Mouse (Mus musculus): ENCODE measurements around the gene Prune2. TPM values are rescaled to one million over a fixed set of nuclear protein-coding genes. Genes with fewer than 3 reads are reported as not detected.

Gene Prune2
- polyA plus RNA-seq, 1 experiment = 17.0 TPM

- H3K4me3 ChIP-seq (ENCODE audit: insufficient read depth, poor library complexity, severe bottlenecking) = no peak overlapping the region
- no peaks in the 10 kb centered on the region for H3K79me2 ChIP-seq (ENCODE audit: control insufficient read depth, insufficient read depth)
- TF ChIP-seq MYOG (IDR thresholded peaks at IDR 0.05; ENCODE audit: control insufficient read depth, extremely low read depth, insufficient read length) (no peak), MYOD1 (IDR thresholded peaks at IDR 0.05; ENCODE audit: control insufficient read depth, insufficient read length, low read depth) (peak; percentile 70), USF1 (IDR thresholded peaks at IDR 0.05; ENCODE audit: low read depth) (no peak), FOSL1 (IDR thresholded peaks at IDR 0.05; ENCODE audit: insufficient read depth, low read length, poor library complexity, severe bottlenecking) (peak; percentile 68), CTCF (IDR thresholded peaks at IDR 0.05; ENCODE audit: control insufficient read depth, insufficient read depth, insufficient read length) (no peak), MAX (IDR thresholded peaks at IDR 0.05) (peak; percentile 71)
- no peaks in the 10 kb centered on the region for H3K27me3 ChIP-seq (ENCODE audit: control insufficient read depth, insufficient read depth, insufficient read length)
- no peaks in the 10 kb centered on the region for H3K79me3 ChIP-seq (ENCODE audit: low read depth)
- no peak overlapping the region for H3ac ChIP-seq (ENCODE audit: control insufficient read depth, insufficient read length, low read depth)
- H3K36me3 ChIP-seq (ENCODE audit: control insufficient read depth, insufficient read depth) = peaks cover 75% of the 10 kb centered on the region
Observed at GRCm38 (mm10) chr19:17024748-17025147, 68.8 kb downstream of the Prune2 start.

- Histone ChIP-seq H3ac (ENCODE audit: control insufficient read depth, insufficient read length, low read depth) (no peak overlapping the region), H3K4me3 (ENCODE audit: insufficient read depth, poor library complexity, severe bottlenecking) (no peak overlapping the region), H3K27me3 (ENCODE audit: control insufficient read depth, insufficient read depth, insufficient read length) (no peaks in the 10 kb centered on the region), H3K79me2 (ENCODE audit: control insufficient read depth, insufficient read depth) (no peaks in the 10 kb centered on the region), H3K79me3 (ENCODE audit: low read depth) (no peaks in the 10 kb centered on the region), H3K36me3 (ENCODE audit: control insufficient read depth, insufficient read depth) (peaks cover 82% of the 10 kb centered on the region)
- TF ChIP-seq CTCF (IDR thresholded peaks at IDR 0.05; ENCODE audit: control insufficient read depth, insufficient read depth, insufficient read length) = peak; percentile 52
- no peak for TF ChIP-seq MYOG (IDR thresholded peaks at IDR 0.05; ENCODE audit: control insufficient read depth, extremely low read depth, insufficient read length)
Observed at GRCm38 (mm10) chr19:17030276-17030675, 74.4 kb downstream of the Prune2 start.

- Histone ChIP-seq H3K36me3 (ENCODE audit: control insufficient read depth, insufficient read depth) (peaks cover 67% of the 10 kb centered on the region), H3K79me2 (ENCODE audit: control insufficient read depth, insufficient read depth) (no peaks in the 10 kb centered on the region), H3ac (ENCODE audit: control insufficient read depth, insufficient read length, low read depth) (no peak overlapping the region), H3K79me3 (ENCODE audit: low read depth) (no peaks in the 10 kb centered on the region), H3K27me3 (ENCODE audit: control insufficient read depth, insufficient read depth, insufficient read length) (no peaks in the 10 kb centered on the region), H3K4me3 (ENCODE audit: insufficient read depth, poor library complexity, severe bottlenecking) (no peak overlapping the region)
- TF ChIP-seq MYOG (IDR thresholded peaks at IDR 0.05; ENCODE audit: control insufficient read depth, extremely low read depth, insufficient read length) (no peak), CTCF (IDR thresholded peaks at IDR 0.05; ENCODE audit: control insufficient read depth, insufficient read depth, insufficient read length) (no peak), MAX (IDR thresholded peaks at IDR 0.05) (no peak), USF1 (IDR thresholded peaks at IDR 0.05; ENCODE audit: low read depth) (no peak), CEBPB (IDR thresholded peaks at IDR 0.05; ENCODE audit: low read depth) (no peak), MYOD1 (IDR thresholded peaks at IDR 0.05; ENCODE audit: control insufficient read depth, insufficient read length, low read depth) (no peak), FOSL1 (IDR thresholded peaks at IDR 0.05; ENCODE audit: insufficient read depth, low read length, poor library complexity, severe bottlenecking) (no peak)
Observed at GRCm38 (mm10) chr19:17032314-17032713, 76.4 kb downstream of the Prune2 start.

- no peaks in the 10 kb centered on the region for H3K79me2 ChIP-seq (ENCODE audit: control insufficient read depth, insufficient read depth)
- H3ac ChIP-seq (ENCODE audit: control insufficient read depth, insufficient read length, low read depth) = no peak overlapping the region
- no peak overlapping the region for H3K4me3 ChIP-seq (ENCODE audit: insufficient read depth, poor library complexity, severe bottlenecking)
- TF ChIP-seq CEBPB (IDR thresholded peaks at IDR 0.05; ENCODE audit: low read depth) (no peak), MYOG (IDR thresholded peaks at IDR 0.05; ENCODE audit: control insufficient read depth, extremely low read depth, insufficient read length) (no peak), CTCF (IDR thresholded peaks at IDR 0.05; ENCODE audit: control insufficient read depth, insufficient read depth, insufficient read length) (no peak), MYOD1 (IDR thresholded peaks at IDR 0.05; ENCODE audit: control insufficient read depth, insufficient read length, low read depth) (no peak), MAX (IDR thresholded peaks at IDR 0.05) (no peak), USF1 (IDR thresholded peaks at IDR 0.05; ENCODE audit: low read depth) (no peak), FOSL1 (IDR thresholded peaks at IDR 0.05; ENCODE audit: insufficient read depth, low read length, poor library complexity, severe bottlenecking) (no peak)
- H3K27me3 ChIP-seq (ENCODE audit: control insufficient read depth, insufficient read depth, insufficient read length) = no peaks in the 10 kb centered on the region
- H3K79me3 ChIP-seq (ENCODE audit: low read depth) = no peaks in the 10 kb centered on the region
- H3K36me3 ChIP-seq (ENCODE audit: control insufficient read depth, insufficient read depth) = peaks cover 21% of the 10 kb centered on the region
Observed at GRCm38 (mm10) chr19:17046961-17047360, 91.0 kb downstream of the Prune2 start.

- H3ac ChIP-seq (ENCODE audit: control insufficient read depth, insufficient read length, low read depth) = no peak overlapping the region
Observed at GRCm38 (mm10) chr19:17055892-17056291, 100.0 kb downstream of the Prune2 start.

GRCm38 (mm10) chr19:17060106-17060505 lies 104.2 kb downstream of the Prune2 start:
- no peaks in the 10 kb centered on the region for H3K79me2 ChIP-seq (ENCODE audit: control insufficient read depth, insufficient read depth)
- no peaks in the 10 kb centered on the region for H3K79me3 ChIP-seq (ENCODE audit: low read depth)
- H3K36me3 ChIP-seq (ENCODE audit: control insufficient read depth, insufficient read depth) = peaks cover 8% of the 10 kb centered on the region
- TF ChIP-seq CEBPB (IDR thresholded peaks at IDR 0.05; ENCODE audit: low read depth) = no peak
- no peak for TF ChIP-seq MYOG (IDR thresholded peaks at IDR 0.05; ENCODE audit: control insufficient read depth, extremely low read depth, insufficient read length)
- TF ChIP-seq MAX (IDR thresholded peaks at IDR 0.05) = no peak
- TF ChIP-seq FOSL1 (IDR thresholded peaks at IDR 0.05; ENCODE audit: insufficient read depth, low read length, poor library complexity, severe bottlenecking) = no peak
- no peak for TF ChIP-seq MYOD1 (IDR thresholded peaks at IDR 0.05; ENCODE audit: control insufficient read depth, insufficient read length, low read depth)
- TF ChIP-seq USF1 (IDR thresholded peaks at IDR 0.05; ENCODE audit: low read depth) = no peak
- TF ChIP-seq CTCF (IDR thresholded peaks at IDR 0.05; ENCODE audit: control insufficient read depth, insufficient read depth, insufficient read length) = no peak
- no peak overlapping the region for H3K4me3 ChIP-seq (ENCODE audit: insufficient read depth, poor library complexity, severe bottlenecking)
- no peak overlapping the region for H3ac ChIP-seq (ENCODE audit: control insufficient read depth, insufficient read length, low read depth)
- H3K27me3 ChIP-seq (ENCODE audit: control insufficient read depth, insufficient read depth, insufficient read length) = no peaks in the 10 kb centered on the region

More at GRCm38 (mm10) chr19:17055892-17056291, 100.0 kb downstream of the Prune2 start:
- Histone ChIP-seq H3K27me3 (ENCODE audit: control insufficient read depth, insufficient read depth, insufficient read length) (no peaks in the 10 kb centered on the region), H3K4me3 (ENCODE audit: insufficient read depth, poor library complexity, severe bottlenecking) (no peak overlapping the region), H3K36me3 (ENCODE audit: control insufficient read depth, insufficient read depth) (no peaks in the 10 kb centered on the region), H3K79me2 (ENCODE audit: control insufficient read depth, insufficient read depth) (no peaks in the 10 kb centered on the region), H3K79me3 (ENCODE audit: low read depth) (no peaks in the 10 kb centered on the region)
- no peak for TF ChIP-seq USF1 (IDR thresholded peaks at IDR 0.05; ENCODE audit: low read depth)
